Mouse (Mus musculus) intestine, embryonic 14.5 days (tissue): Measurements from ENCODE around the gene Dda1. TPM values are rescaled to one million over a fixed set of nuclear protein-coding genes. Genes with fewer than 3 reads are reported as not detected.
A peak's percentile ranks its signal among the peaks of the same experiment; 100 is the strongest.
"Not testable (repeated sequence)": the region's sequence is repeated elsewhere in the genome, so short reads cannot be mapped to it uniquely, and the experiment has no call there.

Experiments
- ATAC-seq: fragments of 200-750 bp; cut with Nextera tagmentation; replicated peaks from 2 replicates; pipeline ENCODE4 v1.8.0; 2017; ENCODE audit warnings: low read depth, moderate number of reproducible peaks, moderate TSS enrichment, moderate library complexity; ENCODE audit not compliant: low FRiP score, low TSS enrichment
- DNase-seq: peaks from one replicate; pipeline ENCODE4 v3.0.0-alpha.2; 2018; ENCODE audit warnings: low spot score
- H3K27ac ChIP-seq: fragments of 300-500 bp; sonication (generic); 2 replicates; pipeline ENCODE4 v1.5.1; 2014; ENCODE audit warnings: low read depth, mild to moderate bottlenecking, control low read depth
- H3K27me3 ChIP-seq: fragments of 300-500 bp; sonication (generic); replicated peaks from 2 replicates; pipeline ENCODE4 v1.6.1; 2014; ENCODE audit warnings: low read length, control low read depth; ENCODE audit not compliant: control insufficient read depth, insufficient read depth
- H3K36me3 ChIP-seq: fragments of 300-500 bp; sonication (generic); 2 replicates; pipeline ENCODE4 v1.6.1; 2014; ENCODE audit warnings: low read length, control low read depth; ENCODE audit not compliant: control insufficient read depth, insufficient read depth
- H3K4me1 ChIP-seq: fragments of 300-500 bp; sonication (generic); replicated peaks from 2 replicates; pipeline ENCODE4 v1.6.1; 2014; ENCODE audit warnings: low read length, control low read depth, mixed read lengths; ENCODE audit not compliant: control insufficient read depth, insufficient read depth
- H3K4me2 ChIP-seq: fragments of 300-500 bp; sonication (generic); 2 replicates; pipeline ENCODE4 v1.6.1; 2014; ENCODE audit warnings: low read length
- H3K4me3 ChIP-seq: fragments of 300-500 bp; sonication (generic); 2 replicates; pipeline ENCODE4 v1.5.1; 2014; ENCODE audit warnings: low read depth, low read length, control low read depth, mixed read lengths
- H3K9ac ChIP-seq: fragments of 300-500 bp; sonication (generic); 2 replicates; pipeline ENCODE4 v1.6.1; 2014; ENCODE audit warnings: mild to moderate bottlenecking, low read length
- H3K9me3 ChIP-seq: fragments of 300-500 bp; sonication (generic); 2 replicates; pipeline ENCODE4 v1.6.1; 2016; ENCODE audit warnings: low read length, control low read depth; ENCODE audit not compliant: control insufficient read depth
- WGBS: fragments of 180-500 bp; shearing (Covaris S2); extraction: QIAGEN DNeasy Blood & Tissue Kit; methylation state at CpG from one replicate; pipeline ENCODE4 v1.1.7; 2014; 5-methylcytosine and 5-hydroxymethylcytosine counted together
- polyA plus RNA-seq: library from polyadenylated mRNA; unstranded; fragments of >200 nt; fragmentation: Nextera tagmentation; extraction: Ambion mirVana; gene quantifications from 2 replicates; pipeline ENCODE4 v1.2.1, GENCODE M21; 2014

Dda1 gene
- polyA plus RNA-seq, 1 experiment from 2014 or later: 102 TPM

DNA sequence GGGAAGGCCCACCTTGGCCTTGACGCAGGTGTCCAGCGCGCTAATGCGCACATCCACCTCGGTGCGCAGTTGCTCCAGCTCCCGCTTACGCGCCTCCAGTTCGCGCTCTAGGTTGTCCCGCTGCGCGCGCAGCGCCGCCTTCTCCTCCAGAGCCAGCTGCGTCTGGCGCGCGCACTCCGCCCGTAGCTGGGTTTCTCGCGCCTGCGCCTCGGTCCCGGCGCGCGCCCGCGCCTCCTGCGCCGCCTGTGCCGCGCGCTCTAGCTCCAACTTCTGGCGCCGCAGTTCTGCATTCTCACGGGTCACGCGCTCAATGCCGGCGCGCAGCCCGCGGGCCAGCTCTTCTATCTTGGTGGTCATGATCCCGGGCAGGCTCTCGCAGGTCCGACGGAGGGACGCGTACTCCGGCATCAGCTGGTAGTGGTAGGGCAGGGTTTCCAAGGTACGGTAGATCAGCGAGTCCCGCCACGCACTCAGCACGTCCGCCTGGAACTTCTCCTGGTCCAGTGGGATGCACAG, 38.6 kb downstream of the Dda1 start:
- Histone ChIP-seq H3K27me3 (peaks cover 34% of the 10 kb centered on the region), H3K9ac (0 out of 2 replicates have a peak overlapping the region, but pooled peaks have one; percentile 27), H3K4me3 (peak overlapping the region; percentile 28), H3K36me3 (no peaks in the 10 kb centered on the region), H3K27ac (no peak overlapping the region), H3K4me2 (peak overlapping the region; percentile 71), H3K4me1 (no peaks in the 10 kb centered on the region), H3K9me3 (no peaks in the 10 kb centered on the region)
- peak; percentile 86 for DNase-seq
- WGBS: under 1% methylated on average over 57 of the region's 61 CpGs
- peak; percentile 79 for ATAC-seq

DNA sequence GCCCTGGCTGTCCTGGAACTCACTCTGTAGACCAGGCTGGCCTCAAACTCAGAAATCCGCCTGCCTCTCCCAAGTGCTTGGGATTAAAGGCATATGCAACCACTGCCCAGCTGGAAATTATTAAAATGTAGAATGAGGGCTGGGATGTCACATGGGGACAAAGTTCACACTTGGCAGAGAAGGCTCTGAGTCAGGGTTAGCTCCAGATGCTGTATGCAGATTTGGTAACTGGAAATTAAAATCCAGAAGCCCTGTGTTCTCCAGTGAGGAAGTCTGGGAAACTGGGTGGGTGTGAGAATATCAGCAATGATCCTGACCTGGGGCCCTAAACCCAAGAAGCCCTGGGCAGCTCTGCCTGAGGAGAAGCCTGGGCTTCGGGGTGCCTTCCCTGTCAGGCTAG, 40.3 kb downstream of the Dda1 start:
- WGBS: 68% methylated on average over 2 of the region's 2 CpGs
- Histone ChIP-seq H3K27me3 (peaks cover 34% of the 10 kb centered on the region), H3K4me1 (no peaks in the 10 kb centered on the region), H3K4me2 (no peak overlapping the region), H3K9ac (no peak overlapping the region), H3K4me3 (no peak overlapping the region), H3K9me3 (no peaks in the 10 kb centered on the region), H3K27ac (no peak overlapping the region), H3K36me3 (no peaks in the 10 kb centered on the region)
- DNase-seq: no peak
- no peak for ATAC-seq

DNA sequence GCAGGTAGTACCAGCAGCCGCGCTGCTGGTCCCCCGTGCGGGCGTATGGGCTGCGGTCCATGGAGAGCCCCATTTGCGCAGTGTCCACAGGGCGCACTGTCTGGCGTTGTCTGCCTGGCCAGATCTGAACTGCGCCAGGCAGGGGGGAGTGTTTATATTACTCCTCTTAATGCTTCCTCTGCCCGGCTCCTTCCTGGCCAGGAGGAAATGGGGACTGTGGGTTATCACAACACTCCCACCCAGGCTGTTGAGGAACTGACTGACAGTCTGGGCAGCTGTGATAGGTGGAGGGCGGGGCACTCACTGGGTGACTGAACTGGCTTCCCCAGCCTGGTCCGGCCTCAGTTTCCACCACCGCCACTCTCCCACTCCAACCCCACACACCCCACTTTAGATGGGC, 42.6 kb downstream of the Dda1 start, which contains the start of gene Plvap:
Gene Plvap, minus strand, starts transcription at position 109 of the 400 bp plus-strand sequence.
- Histone ChIP-seq H3K4me3 (peak within 1 kb of the TSS; percentile 13; the same call in 1 of the 2 replicates), H3K36me3 (no peaks in the 10 kb centered on the region), H3K4me1 (no peaks in the 10 kb centered on the region), H3K4me2 (no peak within 1 kb of the TSS; the same call in 1 of the 2 replicates), H3K27me3 (peaks cover 26% of the 10 kb centered on the region), H3K27ac (no peak within 1 kb of the TSS), H3K9ac (no peak within 1 kb of the TSS), H3K9me3 (no peaks in the 10 kb centered on the region)
- DNase-seq (no peak), ATAC-seq (no peak)
- WGBS: 20% methylated on average over 14 of the region's 14 CpGs

DNA sequence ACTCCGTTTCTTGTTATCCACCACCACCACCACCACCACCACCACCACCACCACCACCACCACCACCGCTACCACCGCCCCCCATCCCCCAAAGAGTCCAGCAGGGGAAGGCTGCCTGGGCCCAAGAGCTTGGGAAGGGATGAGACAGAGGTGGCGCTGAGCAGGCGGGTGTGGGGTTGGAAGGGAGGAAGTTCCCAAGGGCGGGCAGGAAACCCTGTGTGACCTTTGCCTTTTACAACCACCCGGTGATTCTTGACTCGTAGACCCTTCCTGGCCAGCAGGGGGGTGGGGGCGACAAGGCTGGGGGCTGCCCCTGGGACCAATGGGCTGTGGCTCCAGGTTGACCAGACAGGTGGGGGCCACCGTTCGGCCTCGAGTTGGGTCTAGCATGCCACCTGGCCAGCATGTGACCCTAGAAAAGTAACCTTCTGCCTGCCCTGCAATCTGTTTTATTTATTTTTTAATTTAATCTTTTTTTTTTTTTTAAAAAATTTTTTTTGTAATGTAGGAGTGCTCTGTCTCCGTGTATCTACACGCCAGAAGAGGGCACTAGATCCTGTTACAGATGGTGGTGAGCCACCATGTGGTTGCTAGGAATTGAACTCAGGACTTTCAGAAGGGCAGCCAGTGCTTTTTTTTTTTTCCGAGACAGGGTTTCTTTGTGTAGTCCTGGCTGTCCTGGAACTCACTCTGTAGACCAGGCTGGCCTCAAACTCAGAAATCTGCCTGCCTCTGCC, 44.2 kb downstream of the Dda1 start:
- no peak for ATAC-seq
- Histone ChIP-seq H3K4me3 (no peak overlapping the region), H3K27me3 (peaks cover 12% of the 10 kb centered on the region), H3K9ac (no peak overlapping the region), H3K36me3 (no peaks in the 10 kb centered on the region), H3K4me1 (no peaks in the 10 kb centered on the region), H3K9me3 (no peaks in the 10 kb centered on the region), H3K27ac (no peak overlapping the region), H3K4me2 (no peak overlapping the region)
- 66% methylated on average over 15 of the region's 15 CpGs for WGBS
- no peak for DNase-seq

DNA sequence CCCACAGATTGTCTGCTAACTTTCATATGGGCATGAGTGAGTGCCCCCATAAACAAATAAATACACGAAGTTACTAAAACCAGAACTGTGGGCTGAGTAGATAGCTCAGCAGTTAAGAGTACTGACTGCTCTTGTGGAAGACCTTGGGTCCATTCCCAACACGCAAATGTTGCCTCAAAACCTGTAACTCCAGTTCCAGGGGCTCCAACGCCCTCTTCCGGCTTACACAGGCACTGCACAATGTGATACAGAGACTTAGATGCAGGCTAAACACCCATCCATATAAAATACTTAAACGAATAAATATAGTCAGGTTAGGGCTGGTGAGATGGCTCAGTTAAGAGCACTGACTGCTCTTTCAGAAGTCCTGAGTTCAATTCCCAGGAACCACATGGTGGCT, 46.0 kb downstream of the Dda1 start:
- no peak overlapping the region for H3K27ac ChIP-seq
- no peak overlapping the region for H3K4me3 ChIP-seq
- no peaks in the 10 kb centered on the region for H3K9me3 ChIP-seq
- H3K27me3 ChIP-seq: no peaks in the 10 kb centered on the region
- no peak for ATAC-seq
- H3K4me1 ChIP-seq: no peaks in the 10 kb centered on the region
- H3K4me2 ChIP-seq: no peak overlapping the region
- no peak overlapping the region for H3K9ac ChIP-seq
- WGBS: 68% methylated on average over 5 of the region's 5 CpGs
- no peak for DNase-seq
- H3K36me3 ChIP-seq: no peaks in the 10 kb centered on the region

DNA sequence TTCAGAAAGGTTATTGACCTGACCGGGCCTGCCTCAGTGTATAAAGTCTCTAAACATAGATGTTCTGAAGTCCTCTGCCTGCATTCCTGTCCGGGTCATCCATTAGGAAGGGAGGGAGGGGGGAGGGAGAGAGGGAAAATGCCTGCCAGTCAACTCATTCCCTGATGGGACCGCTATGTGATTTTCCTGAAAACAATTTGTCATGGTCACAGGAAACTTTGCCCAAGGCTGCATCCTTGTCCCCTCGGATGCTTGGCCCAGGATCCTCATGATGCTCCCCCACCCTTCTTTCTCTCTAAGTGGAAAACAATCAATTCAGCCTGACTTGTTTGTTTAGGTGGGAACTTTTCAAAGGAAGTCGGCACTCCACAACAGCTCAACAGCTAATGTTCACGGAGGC, 47.8 kb downstream of the Dda1 start:
- no peak overlapping the region for H3K27ac ChIP-seq
- H3K4me1 ChIP-seq: 0 out of 2 replicates have a peak, but pooled peaks cover 4% of the 10 kb centered on the region
- no peak for DNase-seq
- no peak overlapping the region for H3K4me2 ChIP-seq
- H3K9me3 ChIP-seq: no peaks in the 10 kb centered on the region
- H3K4me3 ChIP-seq: no peak overlapping the region
- no peak for ATAC-seq
- no peaks in the 10 kb centered on the region for H3K36me3 ChIP-seq
- WGBS: 6% methylated on average over 6 of the region's 6 CpGs
- H3K27me3 ChIP-seq: 0 out of 2 replicates have a peak, but pooled peaks cover 2% of the 10 kb centered on the region
- H3K9ac ChIP-seq: no peak overlapping the region

DNA sequence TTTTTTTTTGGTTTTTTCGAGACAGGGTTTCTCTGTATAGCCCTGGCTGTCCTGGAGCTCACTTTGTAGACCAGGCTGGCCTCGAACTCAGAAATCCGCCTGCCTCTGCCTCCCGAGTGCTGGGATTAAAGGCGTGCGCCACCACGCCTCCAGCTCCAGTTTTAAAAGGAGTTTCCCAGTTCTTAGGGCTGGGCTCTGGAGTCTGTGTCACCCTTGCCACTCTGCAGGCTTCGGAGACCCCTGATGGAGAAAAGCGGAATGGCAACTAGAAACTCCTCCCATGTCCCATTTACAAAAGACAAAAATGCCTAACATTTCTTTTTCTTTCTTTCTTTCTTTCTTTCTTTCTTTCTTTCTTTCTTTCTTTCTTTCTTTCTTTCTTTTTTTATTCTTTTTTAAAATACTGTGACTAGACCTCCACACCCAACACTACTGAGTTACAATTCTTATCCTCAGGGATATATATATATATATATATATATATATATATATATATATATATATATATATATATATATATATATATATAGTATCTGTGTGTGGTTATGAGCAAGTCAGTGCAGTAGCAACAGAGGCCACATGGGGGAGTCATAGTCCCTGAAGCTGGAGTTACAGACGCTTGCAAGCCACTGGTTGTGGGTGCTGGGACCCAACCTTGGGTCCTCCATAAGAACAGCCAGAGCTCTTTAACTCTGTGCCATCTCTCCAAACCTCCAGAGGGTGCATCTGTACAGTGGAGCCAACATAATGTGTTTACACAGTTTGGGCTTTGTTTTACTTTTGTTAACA, 50.2 kb downstream of the Dda1 start:
- H3K27ac ChIP-seq, H3K27me3 ChIP-seq, H3K9me3 ChIP-seq, H3K4me2 ChIP-seq, H3K9ac ChIP-seq, ATAC-seq, H3K36me3 ChIP-seq, H3K4me1 ChIP-seq, H3K4me3 ChIP-seq: not testable (repeated sequence)
- peak; percentile 82 for DNase-seq
- 46% methylated on average over 8 of the region's 10 CpGs for WGBS

DNA sequence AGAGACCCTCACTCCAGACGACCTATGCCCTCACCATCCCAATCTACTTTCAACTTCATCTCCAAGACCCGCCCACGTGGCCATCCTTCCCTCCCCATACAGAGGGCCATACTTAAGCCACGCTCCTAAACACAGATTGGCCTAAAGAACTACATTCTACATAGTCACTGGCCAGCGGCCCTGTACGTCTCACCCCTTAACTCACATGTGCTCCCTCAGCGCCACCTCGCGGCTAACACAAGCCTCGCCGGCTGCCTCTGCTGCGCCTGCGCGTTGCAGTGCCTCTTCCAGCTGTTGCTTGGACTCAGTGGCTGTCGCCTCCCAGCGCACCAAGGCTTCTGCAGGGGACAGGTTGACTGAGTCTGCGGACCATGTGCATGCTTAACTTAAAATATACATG, 52.6 kb downstream of the Dda1 start:
- Histone ChIP-seq H3K4me1 (0 out of 2 replicates have a peak, but pooled peaks cover 8% of the 10 kb centered on the region), H3K4me3 (no peak overlapping the region), H3K9me3 (no peaks in the 10 kb centered on the region), H3K9ac (no peak overlapping the region), H3K36me3 (no peaks in the 10 kb centered on the region), H3K27ac (no peak overlapping the region), H3K4me2 (no peak overlapping the region; the same call in 1 of the 2 replicates), H3K27me3 (peaks cover 25% of the 10 kb centered on the region)
- DNase-seq (peak; percentile 97), ATAC-seq (peak; percentile 73)
- WGBS: 5% methylated on average over 17 of the region's 17 CpGs
